Mouse (Mus musculus): Measurements from ENCODE around the gene Map3k11.

Gene Map3k11

GRCm38 (mm10) chr19:5688200-5689087 is at the start of gene Map3k11, which contains the start of gene Pcnx3:
TSS of gene Map3k11 (plus strand) at chr19:5688742.
TSS of gene Pcnx3 (minus strand) at chr19:5688908.
- DNase-seq (ENCODE audit: low spot score in 2 of 2): peak; percentile 97 to 99

- no peak for DNase-seq (ENCODE audit: low spot score in 2 of 2)
These were observed 48.2 kb upstream of the Map3k11 start for GRCm38 (mm10) chr19:5640339-5640738.

GRCm38 (mm10) chr19:5641021-5641420 is 47.5 kb upstream of the Map3k11 start:
- DNase-seq (ENCODE audit: low spot score in 2 of 2): no peak

- no peak for DNase-seq (ENCODE audit: low spot score in 2 of 2)
These were observed 46.9 kb upstream of the Map3k11 start for GRCm38 (mm10) chr19:5641641-5642040.

GRCm38 (mm10) chr19:5645280-5645679 is 43.3 kb upstream of the Map3k11 start:
- DNase-seq (ENCODE audit: low spot score in 2 of 2): no peak

- DNase-seq (ENCODE audit: low spot score in 2 of 2): no peak
These were observed 41.7 kb upstream of the Map3k11 start for GRCm38 (mm10) chr19:5646731-5647330.

GRCm38 (mm10) chr19:5647791-5648190 is 40.8 kb upstream of the Map3k11 start:
- no peak for DNase-seq (ENCODE audit: low spot score in 2 of 2)

- peak; percentile 74 to 83 for DNase-seq (ENCODE audit: low spot score in 2 of 2)
These were observed 39.9 kb upstream of the Map3k11 start for GRCm38 (mm10) chr19:5648401-5649297.

- DNase-seq (ENCODE audit: low spot score in 2 of 2): no peak
These were observed 39.2 kb upstream of the Map3k11 start for GRCm38 (mm10) chr19:5649298-5649741.

- no peak for DNase-seq (ENCODE audit: low spot score in 2 of 2)
These were observed 36.9 kb upstream of the Map3k11 start for GRCm38 (mm10) chr19:5651502-5652274.

GRCm38 (mm10) chr19:5652570-5652969 is 36.0 kb upstream of the Map3k11 start:
- peak in 1 of 2 experiments; percentile 20 for DNase-seq (ENCODE audit: low spot score in 2 of 2)

- no peak for DNase-seq (ENCODE audit: low spot score in 2 of 2)
These were observed 34.4 kb upstream of the Map3k11 start for GRCm38 (mm10) chr19:5653969-5654719.

GRCm38 (mm10) chr19:5654720-5655298 is 33.7 kb upstream of the Map3k11 start:
- no peak for DNase-seq (ENCODE audit: low spot score in 2 of 2)

GRCm38 (mm10) chr19:5660942-5661751 is 27.4 kb upstream of the Map3k11 start:
- peak in 1 of 2 experiments; percentile 17 for DNase-seq (ENCODE audit: low spot score in 2 of 2)

GRCm38 (mm10) chr19:5662310-5662709 is 26.2 kb upstream of the Map3k11 start:
- DNase-seq (ENCODE audit: low spot score in 2 of 2): no peak

GRCm38 (mm10) chr19:5662981-5663913 is 25.3 kb upstream of the Map3k11 start, which contains the start of gene Sipa1:
TSS of gene Sipa1 (minus strand) at chr19:5663707.
- peak; percentile 61 to 70 for DNase-seq (ENCODE audit: low spot score in 2 of 2)

GRCm38 (mm10) chr19:5664669-5665257 is 23.8 kb upstream of the Map3k11 start:
- no peak for DNase-seq (ENCODE audit: low spot score in 2 of 2)

All from right cerebral cortex, adult 2 months (tissue).